Mouse (Mus musculus) CH12.LX (cell line): ENCODE results near the gene Pla2g16. TPM values are rescaled to one million over a fixed set of nuclear protein-coding genes. Genes with fewer than 3 reads are reported as not detected.

Experiments
- DNase-seq: peaks from one replicate; pipeline ENCODE4 v3.0.0-alpha.2; 2013; ENCODE audit errors: extremely low read depth
- H3K27ac ChIP-seq: 2 replicates; pipeline ENCODE4 v1.5.1; 2012; ENCODE audit warnings: low read depth, mild to moderate bottlenecking, control low read depth, moderate library complexity; ENCODE audit not compliant: insufficient read depth
- H3K27me3 ChIP-seq: replicated peaks from 2 replicates; pipeline ENCODE3; 2012; ENCODE audit warnings: inconsistent platforms
- H3K36me3 ChIP-seq, 2 experiments: replicated peaks in 1 of 2; 2 replicates each; pipeline versions ENCODE3 to v1.6.1; 2012; ENCODE audit warnings: inconsistent platforms in 1 of 2, low read length in 1 of 2, mild to moderate bottlenecking in 1 of 2, mixed read lengths in 1 of 2, moderate library complexity in 1 of 2; ENCODE audit not compliant: control insufficient read depth in 1 of 2, insufficient read depth in 1 of 2
- H3K4me1 ChIP-seq, 2 experiments: 2 replicates each; pipeline ENCODE4 v1.6.1; 2012; ENCODE audit warnings: inconsistent platforms in 1 of 2, moderate library complexity in 1 of 2; ENCODE audit not compliant: insufficient read depth in 2 of 2, control insufficient read depth in 1 of 2
- H3K4me2 ChIP-seq: 2 replicates; pipeline ENCODE4 v1.6.1; 2012; ENCODE audit warnings: low read depth, mild to moderate bottlenecking, control low read depth; ENCODE audit not compliant: poor library complexity, insufficient read depth, severe bottlenecking
- H3K4me3 ChIP-seq, 3 experiments: fragments of 150-350 bp in 1 of 3; sonication (generic) in 1 of 3; replicated peaks in 1 of 3; 2 replicates each; pipeline versions ENCODE3 to v1.5.1; 2011 to 2012; ENCODE audit warnings: low read depth in 2 of 3, low read length in 2 of 3, mild to moderate bottlenecking in 2 of 3, moderate library complexity in 2 of 3, control low read depth in 1 of 3, improper control_type of control experiment in 1 of 3, inconsistent platforms in 1 of 3, mixed read lengths in 1 of 3; ENCODE audit not compliant: poor library complexity in 1 of 3
- H3K79me2 ChIP-seq: replicated peaks from 2 replicates; pipeline ENCODE4 v1.6.1; 2012; ENCODE audit warnings: mild to moderate bottlenecking, moderate library complexity; ENCODE audit not compliant: control insufficient read depth, poor library complexity, insufficient read depth, severe bottlenecking; ENCODE audit errors: extremely low read depth
- H3K9ac ChIP-seq: 2 replicates; pipeline ENCODE4 v1.6.1; 2012; ENCODE audit warnings: low read depth, mild to moderate bottlenecking, control low read depth, moderate library complexity; ENCODE audit not compliant: insufficient read depth
- H3K9me3 ChIP-seq: replicated peaks from 2 replicates; pipeline ENCODE3; 2012; ENCODE audit warnings: low read length, inconsistent platforms, mixed read lengths
- BHLHE40 ChIP-seq: IDR thresholded peaks from 2 replicates; pipeline ENCODE4 v1.6.1; 2011; ENCODE audit warnings: mild to moderate bottlenecking, low read depth, low read length, improper control_type of control experiment
- CHD1 ChIP-seq: IDR thresholded peaks from 2 replicates; pipeline ENCODE4 v1.6.1; 2012; ENCODE audit warnings: low read depth, low read length, improper control_type of control experiment, inconsistent platforms
- CHD2 ChIP-seq: IDR thresholded peaks from 2 replicates; pipeline ENCODE4 v1.6.1; 2011; ENCODE audit warnings: low read length, improper control_type of control experiment
- CTCF ChIP-seq, 2 experiments: IDR thresholded peaks in 1 of 2; conservative IDR thresholded peaks in 1 of 2; 2 replicates each; pipeline ENCODE4 v1.5.1; 2011 to 2012; ENCODE audit warnings: low read depth in 2 of 2, low read length in 2 of 2, improper control_type of control experiment in 1 of 2, inconsistent platforms in 1 of 2, mild to moderate bottlenecking in 1 of 2, moderate library complexity in 1 of 2
- E2F4 ChIP-seq: IDR thresholded peaks from 2 replicates; pipeline ENCODE4 v1.6.1; 2011; ENCODE audit warnings: low read depth, low read length, improper control_type of control experiment; ENCODE audit not compliant: insufficient replicate concordance
- EP300 ChIP-seq: IDR thresholded peaks from 2 replicates; pipeline ENCODE4 v1.6.1; 2011; ENCODE audit warnings: low read length, improper control_type of control experiment
- ETS1 ChIP-seq: conservative IDR thresholded peaks from 2 replicates; pipeline ENCODE4 v1.6.1; 2012; ENCODE audit warnings: low read depth, mild to moderate bottlenecking, inconsistent platforms, low read length, improper control_type of control experiment, moderate library complexity
- GABPA ChIP-seq: IDR thresholded peaks from 2 replicates; pipeline ENCODE4 v1.6.1; 2012; ENCODE audit warnings: low read depth, low read length, improper control_type of control experiment, inconsistent platforms; ENCODE audit not compliant: insufficient replicate concordance
- HCFC1 ChIP-seq: IDR thresholded peaks from 2 replicates; pipeline ENCODE4 v1.6.1; 2012; ENCODE audit warnings: low read depth, mild to moderate bottlenecking, inconsistent platforms, low read length, improper control_type of control experiment
- IRF4 ChIP-seq: IDR thresholded peaks from 2 replicates; pipeline ENCODE4 v1.6.1; 2014; ENCODE audit warnings: low read depth, mild to moderate bottlenecking, inconsistent platforms, low read length, improper control_type of control experiment
- JUN ChIP-seq: IDR thresholded peaks from 2 replicates; pipeline ENCODE4 v1.6.1; 2011; ENCODE audit warnings: low read depth, mild to moderate bottlenecking, low read length, improper control_type of control experiment, moderate library complexity; ENCODE audit not compliant: insufficient read depth
- MXI1 ChIP-seq: IDR thresholded peaks from 2 replicates; pipeline ENCODE4 v1.6.1; 2011; ENCODE audit warnings: mild to moderate bottlenecking, low read depth, low read length, improper control_type of control experiment
- MYC ChIP-seq: IDR thresholded peaks from 2 replicates; pipeline ENCODE4 v1.6.1; 2011; ENCODE audit warnings: low read depth, mild to moderate bottlenecking, improper control_type of control experiment, low read length
- PAX5 ChIP-seq: IDR thresholded peaks from 2 replicates; pipeline ENCODE4 v1.6.1; 2012; ENCODE audit warnings: low read length, inconsistent platforms, mixed read lengths
- RAD21 ChIP-seq: IDR thresholded peaks from 2 replicates; pipeline ENCODE4 v1.6.1; 2011; ENCODE audit warnings: low read depth, mild to moderate bottlenecking, low read length, improper control_type of control experiment, moderate library complexity
- SIN3A ChIP-seq: IDR thresholded peaks from 2 replicates; pipeline ENCODE4 v1.6.1; 2012; ENCODE audit warnings: low read length, improper control_type of control experiment, inconsistent platforms
- SMC3 ChIP-seq: IDR thresholded peaks from 2 replicates; pipeline ENCODE4 v1.6.1; 2011; ENCODE audit warnings: low read depth, low read length, improper control_type of control experiment
- TCF12 ChIP-seq: IDR thresholded peaks from 2 replicates; pipeline ENCODE4 v1.6.1; 2014; ENCODE audit warnings: low read depth, mild to moderate bottlenecking, inconsistent platforms, low read length, improper control_type of control experiment
- UBTF ChIP-seq: IDR thresholded peaks from 2 replicates; pipeline ENCODE4 v1.6.1; 2012; ENCODE audit warnings: low read depth, mild to moderate bottlenecking, inconsistent platforms, low read length, improper control_type of control experiment, moderate library complexity
- USF2 ChIP-seq: conservative IDR thresholded peaks from 2 replicates; pipeline ENCODE4 v1.6.1; 2011; ENCODE audit warnings: low read depth, low read length, improper control_type of control experiment
- ZC3H11A ChIP-seq: IDR thresholded peaks from 2 replicates; pipeline ENCODE4 v1.6.1; 2012; ENCODE audit warnings: low read depth, mild to moderate bottlenecking, inconsistent platforms, low read length, improper control_type of control experiment
- ZNF384 ChIP-seq: IDR thresholded peaks from 2 replicates; pipeline ENCODE4 v1.6.1; 2012; ENCODE audit warnings: low read depth, low read length, improper control_type of control experiment, inconsistent platforms
- dilution Hi-C: fragments of 300-500 bp; cut with MboI; formaldehyde crosslinking; loops from 2 replicates; pipeline ENCODE4 v1.14.3; 2020; ENCODE audit warnings: low sequenced_read_pairs; ENCODE audit not compliant: extremely low pct_unique_long_range_greater_than_20kb, extremely low pct_ligation_motif_present
- in situ Hi-C: fragments of 300-500 bp; cut with MboI; formaldehyde crosslinking; loops from 3 replicates; pipeline ENCODE4 v1.14.3; 2019; ENCODE audit warnings: low sequenced_read_pairs, low pct_ligation_motif_present, low pct_unique_long_range_greater_than_20kb, mixed read lengths
- polyA plus RNA-seq: library from polyadenylated mRNA; unstranded; fragments of >175 nt; gene quantifications from 2 replicates; pipeline ENCODE4 v1.2.1, GENCODE M21; 2012; ENCODE audit warnings: low read depth; ENCODE audit not compliant: insufficient read length
- total RNA-seq, 2 experiments: library from RNA; depleted of rRNA; stranded (reverse); fragments of 300-350 nt in 1 of 2; fragments of >200 nt in 1 of 2; gene quantifications; 2 replicates each; pipeline ENCODE4 v1.2.3; 2012 to 2014

The Pla2g16 gene
- total and polyA plus RNA-seq, 3 experiments = 15.4 to 28.2 (median 19.5) TPM

GRCm38 (mm10) chr19:7528639-7529428 lies 28.4 kb upstream of the Pla2g16 start:
- dilution Hi-C loops = no loop called here
- in situ Hi-C loops = no loop called here
- no peaks in the 10 kb centered on the region for H3K27me3 ChIP-seq
- H3K4me1 ChIP-seq = no peaks in the 10 kb centered on the region
- TF ChIP-seq BHLHE40 (no peak), CTCF (conservative IDR thresholded peaks at IDR 0.05 in 1 of 2, IDR thresholded peaks at IDR 0.05 in 1 of 2; ENCODE audit: low read depth in 2 of 2, low read length in 2 of 2) (peak; percentile 60 to 97), ZC3H11A (peak; percentile 92), ETS1 (no peak), SMC3 (peak; percentile 96), RAD21 (peak; percentile 98), ZNF384 (no peak), CHD2 (no peak), MYC (no peak)
- H3K4me3 ChIP-seq = no peak overlapping the region
- H3K36me3 ChIP-seq = peaks cover 10 to 69% of the 10 kb centered on the region in 2 experiments
- no peak overlapping the region for H3K27ac ChIP-seq
- peak; percentile 60 for DNase-seq
- H3K9ac ChIP-seq = no peak overlapping the region
- no peaks in the 10 kb centered on the region for H3K79me2 ChIP-seq
- H3K4me2 ChIP-seq = no peak overlapping the region
- H3K9me3 ChIP-seq = no peaks in the 10 kb centered on the region

- dilution Hi-C loops = no loop called here
- in situ Hi-C loops = loop anchor here (5.0 kb wide), 1 partner anchor 65 kb away; no protein-coding TSS in a partner anchor
- H3K36me3 ChIP-seq = peaks cover 14 to 57% of the 10 kb centered on the region in 2 experiments
Measured at GRCm38 (mm10) chr19:7531906-7532305, 25.4 kb upstream of the Pla2g16 start.

More at GRCm38 (mm10) chr19:7531906-7532305, 25.4 kb upstream of the Pla2g16 start:
- TF ChIP-seq UBTF (no peak), CHD1 (no peak), EP300 (no peak), TCF12 (no peak), HCFC1 (no peak), USF2 (no peak), ZC3H11A (no peak), SIN3A (no peak), GABPA (no peak), MYC (no peak), PAX5 (no peak), E2F4 (no peak), JUN (no peak), BHLHE40 (no peak), IRF4 (no peak), CTCF (conservative IDR thresholded peaks at IDR 0.05 in 1 of 2, IDR thresholded peaks at IDR 0.05 in 1 of 2; ENCODE audit: low read depth in 2 of 2, low read length in 2 of 2) (no peak), MXI1 (no peak)
- H3K27me3 ChIP-seq = no peaks in the 10 kb centered on the region
- H3K79me2 ChIP-seq = no peaks in the 10 kb centered on the region
- no peak overlapping the region for H3K4me3 ChIP-seq
- H3K4me1 ChIP-seq = no peaks in the 10 kb centered on the region
- DNase-seq = no peak
- no peak overlapping the region for H3K4me2 ChIP-seq
- no peak overlapping the region for H3K9ac ChIP-seq
- H3K9me3 ChIP-seq = no peaks in the 10 kb centered on the region
- H3K27ac ChIP-seq = no peak overlapping the region
